Mouse (Mus musculus) central nervous system, embryonic 18 days (tissue): ENCODE results near the gene Tardbp. TPM values are rescaled to one million over a fixed set of nuclear protein-coding genes. Genes with fewer than 3 reads are reported as not detected.

Experiments
- polyA plus RNA-seq: library from polyadenylated mRNA; depleted of rRNA; stranded (reverse); fragments of >200 nt; gene quantifications from 2 replicates; pipeline ENCODE4 v1.2.3, GENCODE M21; 2012; rRNA removed

Tardbp gene
- 449 and 471 TPM in 2 replicates for polyA plus RNA-seq

GRCm38 (mm10) chr4:148626623-148627185, at the start of gene Tardbp:
Tardbp (minus strand) TSS chr4:148627019.

DNA sequence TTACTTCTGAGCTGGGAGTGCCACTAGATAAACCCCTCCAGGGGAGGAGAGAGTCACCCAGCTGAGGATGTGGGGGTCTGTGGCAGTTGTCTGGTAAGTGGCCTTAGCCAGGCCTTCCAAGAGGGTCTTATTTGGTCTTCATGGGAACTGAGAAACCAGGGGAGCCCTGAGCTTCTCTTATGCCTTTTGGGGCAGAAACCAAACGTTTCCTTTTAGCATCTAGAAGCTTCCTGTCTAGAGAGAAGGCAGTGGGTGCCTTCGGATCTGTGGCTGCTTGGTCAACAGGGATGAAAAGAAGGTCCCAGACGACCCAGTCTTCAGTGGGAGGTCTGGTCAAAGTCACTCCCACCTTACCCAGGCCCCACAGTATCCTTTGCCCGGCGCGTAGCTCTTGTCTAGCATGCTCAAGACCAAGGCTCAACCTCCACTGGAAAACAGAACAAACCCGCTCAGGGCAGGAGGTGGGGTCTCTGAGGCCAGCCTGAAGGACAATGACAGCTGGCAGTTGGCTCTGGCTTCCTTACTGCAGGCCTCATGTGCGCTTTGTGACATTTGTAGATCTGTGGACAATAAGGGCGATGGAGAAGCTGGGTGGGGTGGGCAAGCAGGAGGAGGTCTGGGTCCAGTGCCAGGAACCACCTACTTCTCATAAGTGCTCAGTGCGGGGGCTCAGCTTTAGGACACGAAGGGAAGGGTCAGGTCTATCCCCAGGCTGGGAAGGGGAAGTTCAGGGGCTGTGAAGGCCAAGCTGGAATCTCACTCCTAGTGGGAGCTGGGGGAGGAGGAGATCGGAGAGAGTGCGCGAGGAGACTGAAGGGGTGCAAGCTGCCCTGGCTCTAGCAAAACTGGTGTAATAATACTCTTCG, 16.7 kb upstream of the Tardbp start, which contains the start of gene Gm572:
Gm572 (plus strand) TSS at position 27 of the 866 bp plus-strand sequence.

DNA sequence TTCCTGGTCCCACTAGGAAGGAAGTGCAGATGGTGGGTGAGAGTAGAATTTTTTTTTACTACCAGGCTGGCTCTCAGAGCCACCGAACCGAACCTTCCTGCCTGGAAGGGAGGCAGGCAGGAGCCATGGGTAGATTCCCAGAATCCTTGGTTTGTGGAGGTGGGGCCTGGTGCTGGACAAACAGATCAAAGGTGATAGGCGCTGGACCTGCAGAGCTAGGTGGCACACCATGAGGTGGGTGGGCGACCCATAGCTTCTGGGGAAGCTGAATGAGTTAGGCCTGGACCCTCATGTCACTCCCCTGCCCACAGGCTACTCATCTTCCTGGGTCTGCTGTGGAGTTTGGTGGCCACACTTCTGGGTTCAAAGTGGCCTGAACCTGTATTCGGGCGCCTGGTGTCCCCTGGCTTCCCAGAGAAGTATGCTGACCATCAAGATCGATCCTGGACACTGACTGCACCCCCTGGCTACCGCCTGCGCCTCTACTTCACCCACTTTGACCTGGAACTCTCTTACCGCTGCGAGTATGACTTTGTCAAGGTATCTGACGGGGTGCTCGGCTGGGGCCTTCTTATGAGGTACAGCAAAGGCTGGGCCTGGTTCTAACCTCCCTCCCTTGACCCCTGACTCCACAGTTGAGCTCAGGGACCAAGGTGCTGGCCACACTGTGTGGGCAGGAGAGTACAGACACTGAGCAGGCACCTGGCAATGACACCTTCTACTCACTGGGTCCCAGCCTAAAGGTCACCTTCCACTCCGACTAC, 24.3 kb downstream of the Tardbp start, which contains the start of gene Masp2:
Masp2 (plus strand) TSS at position 198 of the 764 bp plus-strand sequence.

DNA sequence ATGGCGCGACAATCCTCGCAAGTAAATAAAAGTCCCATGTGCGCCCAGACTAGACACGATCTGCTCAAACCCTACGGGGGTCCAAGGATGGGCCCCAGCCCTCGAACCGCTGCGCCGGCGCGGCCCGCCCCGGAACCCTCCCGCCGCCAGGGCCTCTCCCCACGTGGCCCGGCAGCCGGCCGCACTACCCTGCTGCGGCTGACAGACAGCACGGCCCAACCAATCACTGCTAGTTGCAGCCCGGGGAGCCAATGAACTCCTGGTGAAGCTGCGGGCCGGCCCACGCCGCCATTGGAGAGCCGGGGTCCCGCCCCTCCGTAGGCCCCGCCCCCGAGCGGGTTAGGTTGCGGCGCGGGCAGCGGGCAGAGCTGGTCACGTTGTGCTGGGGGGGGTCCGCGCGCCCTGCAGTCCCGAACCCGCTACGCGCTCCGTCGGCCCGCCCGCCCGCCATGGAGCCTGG, 35.6 kb downstream of the Tardbp start, which contains the start of gene Srm:
Srm (plus strand) TSS at position 333 of the 460 bp plus-strand sequence.

Other genes with a start within 250 kb of the Tardbp start
- gene Ubiad1, start 182.2 kb downstream of the Tardbp start, polyA plus RNA-seq, result 12.3 and 12.4 TPM in 2 replicates
- 28.3 and 29.1 TPM in 2 replicates for gene Mtor, start 178.4 kb downstream of the Tardbp start, polyA plus RNA-seq
- gene Angptl7, start 126.6 kb downstream of the Tardbp start, polyA plus RNA-seq, result 0.17 and 0.23 TPM in 2 replicates
- 62.4 and 64.4 TPM in 2 replicates for gene Exosc10, start 68.6 kb downstream of the Tardbp start, polyA plus RNA-seq
- 109 and 120 TPM in 2 replicates for gene Srm, start 35.5 kb downstream of the Tardbp start, polyA plus RNA-seq
- 2.0 and 2.4 TPM in 2 replicates for gene Masp2, start 24.5 kb downstream of the Tardbp start, polyA plus RNA-seq
- not detected in 2 replicates for gene Gm572, start 16.3 kb upstream of the Tardbp start, polyA plus RNA-seq
- 2.0 and 2.1 TPM in 2 replicates for gene Casz1, start 177.4 kb upstream of the Tardbp start, polyA plus RNA-seq